Mouse (Mus musculus) CH12.LX (cell line): ENCODE results near the gene Ovch2.

Experiments used
- CTCF ChIP-seq, 2 experiments: IDR thresholded peaks in 1 of 2; conservative IDR thresholded peaks in 1 of 2; 2 replicates each; pipeline ENCODE4 v1.5.1; 2011 to 2012; ENCODE audit warnings: low read depth in 2 of 2, low read length in 2 of 2, improper control_type of control experiment in 1 of 2, inconsistent platforms in 1 of 2, mild to moderate bottlenecking in 1 of 2, moderate library complexity in 1 of 2
- ELF1 ChIP-seq: IDR thresholded peaks from 2 replicates; pipeline ENCODE4 v1.6.1; 2014; ENCODE audit warnings: low read depth, mild to moderate bottlenecking, inconsistent platforms, low read length, improper control_type of control experiment
- EP300 ChIP-seq: IDR thresholded peaks from 2 replicates; pipeline ENCODE4 v1.6.1; 2011; ENCODE audit warnings: low read length, improper control_type of control experiment
- JUND ChIP-seq: conservative IDR thresholded peaks from 2 replicates; pipeline ENCODE4 v1.6.1; 2011; ENCODE audit warnings: low read depth, low read length, improper control_type of control experiment
- POLR2A ChIP-seq: IDR thresholded peaks from 2 replicates; pipeline ENCODE4 v1.6.1; 2011; ENCODE audit warnings: low read depth, mild to moderate bottlenecking, improper control_type of control experiment, low read length
- TBP ChIP-seq: conservative IDR thresholded peaks from 2 replicates; pipeline ENCODE4 v1.6.1; 2011; ENCODE audit warnings: low read depth, low read length, improper control_type of control experiment
- TCF12 ChIP-seq: IDR thresholded peaks from 2 replicates; pipeline ENCODE4 v1.6.1; 2014; ENCODE audit warnings: low read depth, mild to moderate bottlenecking, inconsistent platforms, low read length, improper control_type of control experiment
- ZC3H11A ChIP-seq: IDR thresholded peaks from 2 replicates; pipeline ENCODE4 v1.6.1; 2012; ENCODE audit warnings: low read depth, mild to moderate bottlenecking, inconsistent platforms, low read length, improper control_type of control experiment
- ZMIZ1 ChIP-seq: IDR thresholded peaks from 2 replicates; pipeline ENCODE4 v1.6.1; 2012; ENCODE audit warnings: low read depth, mild to moderate bottlenecking, inconsistent platforms, low read length, improper control_type of control experiment

DNA sequence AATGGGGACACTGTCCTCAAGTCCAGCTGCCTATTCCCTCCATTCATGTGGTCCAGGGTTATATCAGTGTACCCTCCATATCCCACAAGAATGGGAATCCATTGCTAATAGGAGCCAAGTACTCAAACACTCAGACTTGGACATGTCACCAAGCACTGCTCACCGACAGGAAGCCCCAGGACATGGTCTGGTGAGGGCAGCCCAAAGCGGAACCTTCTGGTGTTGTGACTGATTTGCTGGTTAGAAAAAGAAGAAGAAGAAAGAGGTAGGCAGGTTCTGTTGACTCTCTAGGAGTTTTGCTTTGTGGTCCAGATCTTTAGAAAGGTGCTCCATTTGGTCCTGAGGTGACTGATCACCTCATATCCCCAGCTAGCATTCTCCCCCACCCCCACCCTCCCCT lies 44.3 kb downstream of the Ovch2 start:
- TF ChIP-seq CTCF (conservative IDR thresholded peaks at IDR 0.05 in 1 of 2, IDR thresholded peaks at IDR 0.05 in 1 of 2; ENCODE audit: low read depth in 2 of 2, low read length in 2 of 2) = no peak
- no peak for TF ChIP-seq ELF1
- TF ChIP-seq JUND = no peak
- TF ChIP-seq TBP = no peak
- no peak for TF ChIP-seq ZMIZ1
- TF ChIP-seq POLR2A = no peak
- no peak for TF ChIP-seq TCF12
- no peak for TF ChIP-seq ZC3H11A
- TF ChIP-seq EP300 = no peak
